Mouse (Mus musculus) forebrain, embryonic 14.5 days (tissue): ENCODE results near the gene 9230102O04Rik. TPM values are rescaled to one million over a fixed set of nuclear protein-coding genes. Genes with fewer than 3 reads are reported as not detected.

ENCODE experiments used
- ATAC-seq: fragments of 200-750 bp; cut with Nextera tagmentation; 2 replicates; pipeline ENCODE4 v1.8.0; 2017; ENCODE audit warnings: mild to moderate bottlenecking, moderate library complexity
- DNase-seq: peaks from one replicate; pipeline ENCODE4 v3.0.0-alpha.2; 2015; ENCODE audit warnings: low spot score
- H3K27ac ChIP-seq: fragments of 300-500 bp; sonication (generic); 2 replicates; pipeline ENCODE4 v1.5.1; 2014; ENCODE audit warnings: low read depth, mild to moderate bottlenecking, control low read depth, low read length, moderate library complexity
- H3K27me3 ChIP-seq: fragments of 300-500 bp; sonication (generic); replicated peaks from 2 replicates; pipeline ENCODE4 v1.6.1; 2014; ENCODE audit warnings: low read length, control low read depth, mixed read lengths; ENCODE audit not compliant: control insufficient read depth, insufficient read depth
- H3K36me3 ChIP-seq: fragments of 300-500 bp; sonication (generic); 2 replicates; pipeline ENCODE4 v1.6.1; 2014; ENCODE audit warnings: low read length, control low read depth; ENCODE audit not compliant: control insufficient read depth, insufficient read depth
- H3K4me1 ChIP-seq: fragments of 300-500 bp; sonication (generic); 2 replicates; pipeline ENCODE4 v1.6.1; 2014; ENCODE audit warnings: antibody characterized with exemption, low read length, control low read depth; ENCODE audit not compliant: control insufficient read depth, insufficient read depth
- H3K4me2 ChIP-seq: fragments of 300-500 bp; sonication (generic); 2 replicates; pipeline ENCODE4 v1.6.1; 2014; ENCODE audit warnings: mild to moderate bottlenecking, control low read depth, low read length
- H3K4me3 ChIP-seq: fragments of 300-500 bp; sonication (generic); 2 replicates; pipeline ENCODE4 v1.5.1; 2014; ENCODE audit warnings: low read depth, low read length, control low read depth
- H3K9ac ChIP-seq: fragments of 300-500 bp; sonication (generic); 2 replicates; pipeline ENCODE4 v1.6.1; 2014; ENCODE audit warnings: mild to moderate bottlenecking, low read length, control low read depth, moderate library complexity
- H3K9me3 ChIP-seq: fragments of 300-500 bp; sonication (generic); replicated peaks from 2 replicates; pipeline ENCODE4 v1.6.1; 2016; ENCODE audit warnings: low read length, control low read depth, mixed read lengths; ENCODE audit not compliant: control insufficient read depth
- WGBS: fragments of 180-500 bp; shearing (Covaris S2); extraction: QIAGEN DNeasy Blood & Tissue Kit; methylation state at CpG from one replicate; pipeline ENCODE4 v1.1.7; 2014; 5-methylcytosine and 5-hydroxymethylcytosine counted together
- polyA plus RNA-seq: library from polyadenylated mRNA; unstranded; fragments of >200 nt; fragmentation: Nextera tagmentation; extraction: Ambion mirVana; gene quantifications from 2 replicates; pipeline ENCODE4 v1.2.1, GENCODE M21; 2014

Gene 9230102O04Rik
- 0.24 TPM in 1 of 2 replicates, not detected in the other for polyA plus RNA-seq

GRCm38 (mm10) chr2:9888913-9889650 is at the start of gene 9230102O04Rik:
Gene 9230102O04Rik (minus strand): TSS chr2:9889540.
- under 1% methylated on average over 30 of the region's 30 CpGs for WGBS
- Histone ChIP-seq H3K9ac (no peak within 1 kb of the TSS), H3K27ac (no peak within 1 kb of the TSS), H3K36me3 (no peaks in the 10 kb centered on the region), H3K27me3 (peaks cover 87% of the 10 kb centered on the region), H3K9me3 (no peaks in the 10 kb centered on the region), H3K4me1 (no peaks in the 10 kb centered on the region), H3K4me3 (0 out of 2 replicates have a peak within 1 kb of the TSS, but pooled peaks have one; percentile 4), H3K4me2 (no peak within 1 kb of the TSS)
- ATAC-seq (peak; percentile 49; the same call in 1 of the 2 replicates), DNase-seq (no peak)

- 20% methylated on average over 1 of the region's 1 CpGs for WGBS
- Histone ChIP-seq H3K9ac (no peak overlapping the region), H3K4me3 (no peak overlapping the region), H3K4me1 (no peaks in the 10 kb centered on the region), H3K27me3 (no peaks in the 10 kb centered on the region), H3K27ac (no peak overlapping the region), H3K4me2 (no peak overlapping the region), H3K9me3 (no peaks in the 10 kb centered on the region), H3K36me3 (0 out of 2 replicates have a peak, but pooled peaks cover 4% of the 10 kb centered on the region)
- ATAC-seq (no peak), DNase-seq (no peak)
Observed at GRCm38 (mm10) chr2:9935965-9936364, 46.6 kb upstream of the 9230102O04Rik start.

- H3K4me1 ChIP-seq = peaks cover 11% of the 10 kb centered on the region
- no peaks in the 10 kb centered on the region for H3K27me3 ChIP-seq
- H3K9me3 ChIP-seq = no peaks in the 10 kb centered on the region
- no peak overlapping the region; the same call in 1 of the 2 replicates for H3K27ac ChIP-seq
- WGBS = 60% methylated on average over 4 of the region's 4 CpGs
- no peaks in the 10 kb centered on the region for H3K36me3 ChIP-seq
- no peak for DNase-seq
- H3K4me2 ChIP-seq = no peak overlapping the region
- H3K9ac ChIP-seq = no peak overlapping the region
- no peak overlapping the region for H3K4me3 ChIP-seq
- ATAC-seq = no peak
Observed at GRCm38 (mm10) chr2:9926905-9927283, 37.6 kb upstream of the 9230102O04Rik start.

- H3K4me3 ChIP-seq = no peak overlapping the region
- H3K36me3 ChIP-seq = no peaks in the 10 kb centered on the region
- H3K9me3 ChIP-seq = no peaks in the 10 kb centered on the region
- ATAC-seq (peak; percentile 62), DNase-seq (peak; percentile 43)
- H3K4me1 ChIP-seq = peaks cover 11% of the 10 kb centered on the region
- no peaks in the 10 kb centered on the region for H3K27me3 ChIP-seq
- H3K9ac ChIP-seq = no peak overlapping the region
- WGBS = 18% methylated on average over 7 of the region's 7 CpGs
- H3K4me2 ChIP-seq = no peak overlapping the region
- no peak overlapping the region for H3K27ac ChIP-seq
Observed at GRCm38 (mm10) chr2:9926194-9926904, 37.0 kb upstream of the 9230102O04Rik start.

GRCm38 (mm10) chr2:9918691-9919471 is 29.5 kb upstream of the 9230102O04Rik start:
- H3K27ac ChIP-seq = no peak overlapping the region
- no peak overlapping the region for H3K4me3 ChIP-seq
- no peak overlapping the region for H3K9ac ChIP-seq
- WGBS = 94% methylated on average over 17 of the region's 17 CpGs
- H3K27me3 ChIP-seq = no peaks in the 10 kb centered on the region
- DNase-seq (no peak), ATAC-seq (no peak)
- H3K9me3 ChIP-seq = no peaks in the 10 kb centered on the region
- no peaks in the 10 kb centered on the region for H3K4me1 ChIP-seq
- peaks cover 16% of the 10 kb centered on the region for H3K36me3 ChIP-seq
- H3K4me2 ChIP-seq = no peak overlapping the region

GRCm38 (mm10) chr2:9917602-9918001 is 28.3 kb upstream of the 9230102O04Rik start:
- no peak for ATAC-seq
- H3K27ac ChIP-seq = no peak overlapping the region
- H3K9ac ChIP-seq = no peak overlapping the region
- peaks cover 16% of the 10 kb centered on the region for H3K36me3 ChIP-seq
- no peak overlapping the region for H3K4me3 ChIP-seq
- H3K4me2 ChIP-seq = no peak overlapping the region
- WGBS = 96% methylated on average over 9 of the region's 9 CpGs
- no peaks in the 10 kb centered on the region for H3K27me3 ChIP-seq
- no peak for DNase-seq
- no peaks in the 10 kb centered on the region for H3K4me1 ChIP-seq
- H3K9me3 ChIP-seq = no peaks in the 10 kb centered on the region

GRCm38 (mm10) chr2:9905995-9906394 is 16.7 kb upstream of the 9230102O04Rik start:
- no peaks in the 10 kb centered on the region; the same call in 1 of the 2 replicates for H3K27me3 ChIP-seq
- 12% methylated on average over 11 of the region's 11 CpGs for WGBS
- no peaks in the 10 kb centered on the region for H3K9me3 ChIP-seq
- H3K4me1 ChIP-seq = no peaks in the 10 kb centered on the region
- H3K27ac ChIP-seq = no peak overlapping the region
- DNase-seq = no peak
- H3K4me3 ChIP-seq = no peak overlapping the region
- no peak overlapping the region for H3K9ac ChIP-seq
- ATAC-seq = no peak
- H3K36me3 ChIP-seq = no peaks in the 10 kb centered on the region
- no peak overlapping the region for H3K4me2 ChIP-seq

GRCm38 (mm10) chr2:9903854-9904560 is 14.7 kb upstream of the 9230102O04Rik start:
- Histone ChIP-seq H3K4me3 (no peak overlapping the region), H3K9ac (no peak overlapping the region), H3K27ac (no peak overlapping the region), H3K4me2 (no peak overlapping the region), H3K27me3 (peaks cover 9% of the 10 kb centered on the region), H3K9me3 (no peaks in the 10 kb centered on the region), H3K4me1 (no peaks in the 10 kb centered on the region), H3K36me3 (no peaks in the 10 kb centered on the region)
- ATAC-seq (no peak), DNase-seq (no peak)
- 74% methylated on average over 14 of the region's 14 CpGs for WGBS
